Mouse (Mus musculus): ENCODE measurements around the gene Col6a6. TPM values are rescaled to one million over a fixed set of nuclear protein-coding genes. Genes with fewer than 3 reads are reported as not detected.

Gene Col6a6
- 0.02 and 0.04 TPM in 2 replicates for polyA plus RNA-seq (2012; rRNA removed)

GRCm38 (mm10) chr9:105827791-105828385 lies at the start of gene Col6a6:
Col6a6 (minus strand) TSS chr9:105828160.

DNA sequence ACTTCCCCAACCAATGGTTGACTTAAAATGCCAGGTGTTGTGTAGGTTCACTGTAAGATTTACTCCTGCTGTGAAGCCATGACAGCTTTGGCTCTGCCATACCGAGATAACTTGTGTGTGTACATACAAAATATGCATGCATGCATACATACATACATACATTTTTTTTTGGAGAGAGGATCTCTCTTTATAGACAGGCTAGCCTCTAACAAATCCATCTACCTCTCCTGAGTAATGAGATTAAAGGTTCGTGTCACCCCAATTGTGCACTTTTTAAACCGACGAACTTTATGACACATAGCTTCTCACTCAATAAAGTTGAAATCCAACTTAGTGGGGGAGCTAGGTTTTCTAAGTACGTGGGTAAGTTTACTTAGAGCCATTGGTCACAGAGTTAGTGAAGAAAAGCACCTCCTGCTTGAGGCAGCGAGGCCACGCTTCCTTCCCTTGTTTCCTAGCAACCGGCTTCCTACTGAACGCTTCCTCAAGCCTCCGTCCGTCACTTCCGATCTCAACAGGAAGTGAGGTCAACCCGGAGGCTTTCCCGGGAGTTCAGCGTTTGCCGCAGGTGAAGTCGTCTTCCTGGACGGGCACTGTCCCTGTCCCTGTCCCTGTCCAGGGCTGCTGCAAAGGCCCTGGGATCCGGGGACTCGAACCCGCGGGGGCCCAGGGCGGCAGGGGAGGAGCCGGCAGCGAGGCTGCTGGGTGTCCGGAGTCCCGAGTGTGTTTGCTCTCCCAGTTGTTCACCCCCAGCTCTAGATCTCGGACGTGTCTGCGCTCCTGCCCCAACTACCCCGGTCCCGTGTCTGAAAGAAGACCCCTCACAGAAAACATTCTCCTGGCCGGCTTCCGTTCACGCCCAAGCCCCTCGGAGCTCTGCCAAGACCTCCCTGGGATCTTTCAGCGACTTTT lies 185.2 kb downstream of the Col6a6 start, which contains the start of gene Pik3r4:
Gene Pik3r4 (plus strand): TSS at position 519 of the 912 bp plus-strand sequence.

Other genes starting within 250 kb of the Col6a6 start
- gene Pik3r4, start 185.2 kb downstream of the Col6a6 start, polyA plus RNA-seq (2012; rRNA removed): 8.1 and 9.2 TPM in 2 replicates
- gene Col6a5, start 132.5 kb upstream of the Col6a6 start, polyA plus RNA-seq (2012; rRNA removed): 1.3 TPM in 2 replicates

All from stomach, adult 2 months (tissue).